Mouse (Mus musculus) embryonic fibroblast, embryonic 13.5 days (primary cell): ENCODE results near the gene Prss38. TPM values are rescaled to one million over a fixed set of nuclear protein-coding genes. Genes with fewer than 3 reads are reported as not detected.

Experiments used
- H3K27ac ChIP-seq: 2 replicates; pipeline ENCODE4 v1.5.1; 2012; ENCODE audit warnings: low read length, control low read depth, inconsistent platforms; ENCODE audit not compliant: insufficient read depth
- H3K4me1 ChIP-seq: 2 replicates; pipeline ENCODE4 v1.6.1; 2011; ENCODE audit warnings: low read length; ENCODE audit not compliant: control insufficient read depth, insufficient read depth
- H3K4me3 ChIP-seq: 2 replicates; pipeline ENCODE4 v1.5.1; 2011; ENCODE audit warnings: mild to moderate bottlenecking, control low read depth, low read length; ENCODE audit not compliant: insufficient read depth
- CTCF ChIP-seq: IDR thresholded peaks from 2 replicates; pipeline ENCODE4 v1.5.1; 2011; ENCODE audit warnings: mild to moderate bottlenecking, control low read depth, low read length, moderate library complexity, borderline replicate concordance; ENCODE audit not compliant: insufficient read depth
- POLR2A ChIP-seq: IDR thresholded peaks from 2 replicates; pipeline ENCODE4 v1.6.1; 2011; ENCODE audit warnings: low read depth, mild to moderate bottlenecking, control low read depth, low read length, moderate library complexity
- polyA plus RNA-seq: library from polyadenylated mRNA; stranded (reverse); fragments of >200 nt; gene quantifications from 2 replicates; pipeline ENCODE4 v1.2.4, GENCODE M21; 2011; ENCODE audit warnings: low read depth; ENCODE audit not compliant: missing spikeins, insufficient read length

Prss38 gene
- polyA plus RNA-seq, 1 experiment, result not detected

- H3K4me1 ChIP-seq, result peaks cover 2% of the 10 kb centered on the region; the same call in 1 of the 2 replicates
- H3K4me3 ChIP-seq, result no peak overlapping the region
- no peak for TF ChIP-seq CTCF
- TF ChIP-seq POLR2A, result no peak
- no peak overlapping the region; the same call in 1 of the 2 replicates for H3K27ac ChIP-seq
Measured at GRCm38 (mm10) chr11:59399830-59400229, 24.4 kb upstream of the Prss38 start.

GRCm38 (mm10) chr11:59397536-59398371 lies 22.3 kb upstream of the Prss38 start:
- Histone ChIP-seq H3K4me3 (no peak overlapping the region), H3K4me1 (peaks cover 4% of the 10 kb centered on the region; the same call in 1 of the 2 replicates), H3K27ac (peak overlapping the region; percentile 37; the same call in 1 of the 2 replicates)
- no peak for TF ChIP-seq CTCF
- TF ChIP-seq POLR2A, result no peak

- peaks cover 4% of the 10 kb centered on the region; the same call in 1 of the 2 replicates for H3K4me1 ChIP-seq
- no peak overlapping the region for H3K4me3 ChIP-seq
- peak overlapping the region; percentile 93 for H3K27ac ChIP-seq
- no peak for TF ChIP-seq CTCF
- no peak for TF ChIP-seq POLR2A
Measured at GRCm38 (mm10) chr11:59394451-59394850, 19.0 kb upstream of the Prss38 start.

- peak overlapping the region; percentile 93 for H3K27ac ChIP-seq
- no peak overlapping the region for H3K4me3 ChIP-seq
- TF ChIP-seq CTCF (no peak), POLR2A (no peak)
- H3K4me1 ChIP-seq, result peaks cover 4% of the 10 kb centered on the region; the same call in 1 of the 2 replicates
Measured at GRCm38 (mm10) chr11:59393591-59393990, 18.1 kb upstream of the Prss38 start.

- Histone ChIP-seq H3K4me3 (no peak overlapping the region), H3K4me1 (peaks cover 3% of the 10 kb centered on the region; the same call in 1 of the 2 replicates), H3K27ac (0 out of 2 replicates have a peak overlapping the region, but pooled peaks have one; percentile 20)
- TF ChIP-seq CTCF (no peak), POLR2A (no peak)
Measured at GRCm38 (mm10) chr11:59392300-59392699, 16.8 kb upstream of the Prss38 start.

- Histone ChIP-seq H3K27ac (no peak overlapping the region), H3K4me1 (peaks cover 5% of the 10 kb centered on the region; the same call in 1 of the 2 replicates), H3K4me3 (no peak overlapping the region)
- no peak for TF ChIP-seq CTCF
Measured at GRCm38 (mm10) chr11:59390470-59390869, 15.0 kb upstream of the Prss38 start.

- H3K4me1 ChIP-seq, result peaks cover 12% of the 10 kb centered on the region
- no peak for TF ChIP-seq POLR2A
- no peak for TF ChIP-seq CTCF
- no peak overlapping the region for H3K4me3 ChIP-seq
- H3K27ac ChIP-seq, result no peak overlapping the region
Measured at GRCm38 (mm10) chr11:59389617-59390016, 14.2 kb upstream of the Prss38 start.

- no peak overlapping the region for H3K27ac ChIP-seq
- H3K4me3 ChIP-seq, result no peak overlapping the region
- peaks cover 12% of the 10 kb centered on the region for H3K4me1 ChIP-seq
- no peak for TF ChIP-seq CTCF
Measured at GRCm38 (mm10) chr11:59388806-59389205, 13.3 kb upstream of the Prss38 start.

- no peak overlapping the region for H3K4me3 ChIP-seq
- no peak overlapping the region for H3K27ac ChIP-seq
- peaks cover 12% of the 10 kb centered on the region for H3K4me1 ChIP-seq
Measured at GRCm38 (mm10) chr11:59387471-59387870, 12.0 kb upstream of the Prss38 start.

GRCm38 (mm10) chr11:59385123-59385522 lies 9.7 kb upstream of the Prss38 start:
- Histone ChIP-seq H3K27ac (peak overlapping the region; percentile 28), H3K4me1 (peaks cover 12% of the 10 kb centered on the region), H3K4me3 (no peak overlapping the region)
- TF ChIP-seq POLR2A, result no peak

More at GRCm38 (mm10) chr11:59387471-59387870, 12.0 kb upstream of the Prss38 start:
- TF ChIP-seq CTCF (no peak), POLR2A (no peak)
